Mouse (Mus musculus): ENCODE data around the gene Dzip1.

DNA sequence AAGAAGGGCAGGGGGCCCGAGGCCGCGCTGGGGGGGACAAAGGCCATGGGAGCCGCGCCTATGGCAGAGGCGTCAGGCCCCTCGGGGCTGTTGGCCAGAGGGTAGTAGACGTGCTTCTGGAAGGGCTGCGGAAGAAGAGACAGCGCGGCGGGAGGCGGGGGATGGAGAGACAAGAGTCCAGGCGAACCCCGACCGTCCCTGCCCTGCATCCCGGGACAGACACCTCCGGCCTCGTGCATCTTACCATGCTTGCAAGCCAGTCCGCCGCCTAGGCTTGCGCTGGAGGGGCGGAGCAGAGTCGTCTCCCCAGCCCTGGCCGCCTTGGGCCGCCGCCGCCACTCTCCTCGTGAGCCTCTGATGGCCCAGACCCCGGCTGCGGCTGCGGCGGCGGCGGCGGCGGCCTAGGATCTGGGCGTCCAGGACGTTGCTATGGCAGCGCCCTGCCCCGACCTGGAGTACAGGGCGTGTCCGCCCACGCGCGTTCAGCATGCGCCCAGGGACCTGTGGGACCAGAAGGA lies 2.5 kb downstream of the Dzip1 start:
- TF ChIP-seq CTCF (IDR thresholded peaks at IDR 0.05; ENCODE audit: borderline replicate concordance, control insufficient read depth, extremely low read depth, insufficient read depth, low read length, poor library complexity) (no peak), POLR2A (IDR thresholded peaks at IDR 0.05; ENCODE audit: control insufficient read depth, extremely low read depth, insufficient read depth, low read length, poor library complexity) (no peak)

Measured in thymus, adult 2 months (tissue).